Mouse (Mus musculus) liver, embryonic 14.5 days (tissue): ENCODE measurements at regions not wholly inside any gene's neighbourhood (a gene's known extent, or its start where the extent isn't known, plus 50 kb on each side); places are given as distances from the start of the nearest gene placed in this dataset.

Experiments
- ATAC-seq: fragments of 200-750 bp; cut with Nextera tagmentation; 2 replicates; pipeline ENCODE4 v1.8.0; 2017; ENCODE audit warnings: moderate number of reproducible peaks, mild to moderate bottlenecking, moderate library complexity; ENCODE audit not compliant: insufficient read depth
- DNase-seq, 3 experiments: peaks; one replicate each; pipeline ENCODE4 v3.0.0-alpha.2; 2012 to 2013; ENCODE audit warnings: low read depth in 3 of 3, low spot score in 3 of 3
- H3K27ac ChIP-seq: fragments of 300-500 bp; sonication (generic); 2 replicates; pipeline ENCODE4 v1.5.1; 2014; ENCODE audit warnings: moderate library complexity, mild to moderate bottlenecking, control low read depth, inconsistent platforms
- H3K27me3 ChIP-seq: fragments of 300-500 bp; sonication (generic); 2 replicates; pipeline ENCODE4 v1.6.1; 2014; ENCODE audit warnings: mild to moderate bottlenecking, low read length, moderate library complexity; ENCODE audit not compliant: control insufficient read depth, insufficient read depth
- H3K36me3 ChIP-seq: fragments of 300-500 bp; sonication (generic); replicated peaks from 2 replicates; pipeline ENCODE4 v1.6.1; 2014; ENCODE audit warnings: low read depth; ENCODE audit not compliant: control insufficient read depth, insufficient read depth
- H3K4me1 ChIP-seq, 2 experiments: fragments of 200-500 bp in 1 of 2; fragments of 300-500 bp in 1 of 2; sonication (generic) in 1 of 2; replicated peaks; 2 replicates each; pipeline ENCODE4 v1.6.1; 2012 to 2014; ENCODE audit warnings: antibody characterized with exemption in 1 of 2, inconsistent platforms in 1 of 2, low read length in 1 of 2; ENCODE audit not compliant: control insufficient read depth in 2 of 2, insufficient read depth in 2 of 2
- H3K4me2 ChIP-seq: fragments of 300-500 bp; sonication (generic); 2 replicates; pipeline ENCODE4 v1.6.1; 2014; ENCODE audit warnings: low read depth, mild to moderate bottlenecking, control low read depth, moderate library complexity
- H3K4me3 ChIP-seq, 2 experiments: fragments of 200-500 bp in 1 of 2; fragments of 300-500 bp in 1 of 2; sonication (generic) in 1 of 2; 2 replicates each; pipeline ENCODE4 v1.5.1; 2012 to 2014; ENCODE audit warnings: low read depth in 2 of 2, low read length in 2 of 2, mild to moderate bottlenecking in 2 of 2, control low read depth in 1 of 2, inconsistent platforms in 1 of 2, moderate library complexity in 1 of 2; ENCODE audit not compliant: insufficient read depth in 1 of 2
- H3K9ac ChIP-seq: fragments of 300-500 bp; sonication (generic); replicated peaks from 2 replicates; pipeline ENCODE4 v1.6.1; 2014; ENCODE audit warnings: mild to moderate bottlenecking, control low read depth, moderate library complexity
- H3K9me3 ChIP-seq: fragments of 300-500 bp; sonication (generic); 2 replicates; pipeline ENCODE4 v1.6.1; 2016; ENCODE audit warnings: low read length, mixed read lengths; ENCODE audit not compliant: control insufficient read depth
- CTCF ChIP-seq: IDR thresholded peaks from 2 replicates; pipeline ENCODE4 v1.5.1; 2016; ENCODE audit warnings: antibody characterized with exemption, low read depth, control low read depth
- EP300 ChIP-seq: IDR thresholded peaks from 2 replicates; pipeline ENCODE4 v1.6.1; 2016; ENCODE audit warnings: antibody characterized with exemption, low read depth
- WGBS: fragments of 180-500 bp; shearing (Covaris S2); extraction: QIAGEN DNeasy Blood & Tissue Kit; methylation state at CpG from one replicate; pipeline ENCODE4 v1.1.7; 2014; ENCODE audit not compliant: insufficient replicate concordance; 5-methylcytosine and 5-hydroxymethylcytosine counted together

DNA sequence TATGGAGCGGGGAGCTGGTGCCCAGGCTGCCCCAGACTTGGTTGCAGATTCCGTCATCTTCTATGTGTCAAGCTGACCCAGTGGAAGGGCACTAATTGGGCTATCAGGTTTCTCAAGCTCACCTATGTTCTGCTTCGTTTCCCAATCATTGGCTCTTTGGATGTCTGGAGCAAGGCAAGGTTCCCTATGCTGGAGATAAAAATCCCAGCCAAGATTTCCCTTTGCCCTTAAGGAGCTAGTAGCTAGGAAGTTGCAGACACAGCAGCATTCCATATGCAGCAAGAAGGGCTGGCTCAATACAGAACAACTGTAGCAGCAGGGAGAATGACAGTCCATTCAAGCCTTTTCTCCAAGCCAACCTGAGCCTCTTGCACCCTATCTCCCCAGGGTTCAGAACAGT lies 159.2 kb upstream of the Zfp706 start:
- no peak for DNase-seq
- Histone ChIP-seq H3K27me3 (no peaks in the 10 kb centered on the region), H3K4me3 (no peak overlapping the region), H3K36me3 (no peaks in the 10 kb centered on the region), H3K9ac (no peak overlapping the region), H3K9me3 (no peaks in the 10 kb centered on the region), H3K27ac (no peak overlapping the region), H3K4me2 (no peak overlapping the region), H3K4me1 (no peaks in the 10 kb centered on the region)
- TF ChIP-seq CTCF (no peak), EP300 (no peak)
- no peak for ATAC-seq
- 47% methylated on average over 3 of the region's 3 CpGs for WGBS

DNA sequence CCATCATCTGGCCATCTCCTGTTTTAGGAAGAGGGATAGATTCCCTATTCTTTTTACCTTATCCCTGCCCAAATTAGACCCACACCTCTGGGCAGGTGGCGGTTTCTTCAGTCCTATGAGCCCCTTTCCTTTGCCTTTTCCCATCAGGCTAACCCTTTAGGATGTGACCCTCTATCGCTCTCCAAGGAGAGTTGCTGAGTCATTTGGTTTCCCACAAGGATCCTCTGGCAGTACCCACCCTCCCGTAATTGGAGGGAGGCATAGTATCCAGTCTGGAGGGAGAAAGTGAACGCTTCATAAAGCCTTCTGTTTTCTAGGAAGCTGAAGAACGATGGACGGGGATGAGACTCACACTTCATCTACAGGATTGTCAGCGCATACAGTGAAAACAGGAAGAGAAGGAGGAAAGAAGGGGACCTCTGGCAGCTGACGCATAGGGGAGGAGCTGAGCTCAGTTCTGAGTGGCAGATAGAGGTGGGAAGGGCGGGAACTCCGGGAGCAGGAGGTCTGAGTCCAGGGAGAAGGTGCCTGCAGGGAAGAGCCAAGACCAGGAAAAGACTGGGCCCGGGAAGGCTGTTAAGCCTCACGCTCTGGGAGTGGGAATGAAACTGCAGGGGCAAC lies 158.4 kb upstream of the Zfp706 start:
- Histone ChIP-seq H3K27ac (no peak overlapping the region), H3K36me3 (no peaks in the 10 kb centered on the region), H3K9me3 (no peaks in the 10 kb centered on the region), H3K4me2 (no peak overlapping the region), H3K4me3 (no peak overlapping the region), H3K4me1 (no peaks in the 10 kb centered on the region), H3K9ac (no peak overlapping the region), H3K27me3 (no peaks in the 10 kb centered on the region)
- TF ChIP-seq EP300 (no peak), CTCF (no peak)
- no peak for ATAC-seq
- no peak for DNase-seq
- 6% methylated on average over 12 of the region's 12 CpGs for WGBS

- 46% methylated on average over 2 of the region's 2 CpGs for WGBS
- no peak for DNase-seq
- no peak overlapping the region for H3K4me2 ChIP-seq
- no peak overlapping the region for H3K9ac ChIP-seq
- H3K36me3 ChIP-seq: no peaks in the 10 kb centered on the region
- no peaks in the 10 kb centered on the region for H3K4me1 ChIP-seq
- no peak overlapping the region for H3K27ac ChIP-seq
- no peaks in the 10 kb centered on the region for H3K27me3 ChIP-seq
- TF ChIP-seq EP300 (no peak), CTCF (no peak)
- no peaks in the 10 kb centered on the region for H3K9me3 ChIP-seq
- no peak overlapping the region for H3K4me3 ChIP-seq
- ATAC-seq: no peak
These were observed 157.6 kb upstream of the Zfp706 start for GRCm38 (mm10) chr15:37165216-37165615.

DNA sequence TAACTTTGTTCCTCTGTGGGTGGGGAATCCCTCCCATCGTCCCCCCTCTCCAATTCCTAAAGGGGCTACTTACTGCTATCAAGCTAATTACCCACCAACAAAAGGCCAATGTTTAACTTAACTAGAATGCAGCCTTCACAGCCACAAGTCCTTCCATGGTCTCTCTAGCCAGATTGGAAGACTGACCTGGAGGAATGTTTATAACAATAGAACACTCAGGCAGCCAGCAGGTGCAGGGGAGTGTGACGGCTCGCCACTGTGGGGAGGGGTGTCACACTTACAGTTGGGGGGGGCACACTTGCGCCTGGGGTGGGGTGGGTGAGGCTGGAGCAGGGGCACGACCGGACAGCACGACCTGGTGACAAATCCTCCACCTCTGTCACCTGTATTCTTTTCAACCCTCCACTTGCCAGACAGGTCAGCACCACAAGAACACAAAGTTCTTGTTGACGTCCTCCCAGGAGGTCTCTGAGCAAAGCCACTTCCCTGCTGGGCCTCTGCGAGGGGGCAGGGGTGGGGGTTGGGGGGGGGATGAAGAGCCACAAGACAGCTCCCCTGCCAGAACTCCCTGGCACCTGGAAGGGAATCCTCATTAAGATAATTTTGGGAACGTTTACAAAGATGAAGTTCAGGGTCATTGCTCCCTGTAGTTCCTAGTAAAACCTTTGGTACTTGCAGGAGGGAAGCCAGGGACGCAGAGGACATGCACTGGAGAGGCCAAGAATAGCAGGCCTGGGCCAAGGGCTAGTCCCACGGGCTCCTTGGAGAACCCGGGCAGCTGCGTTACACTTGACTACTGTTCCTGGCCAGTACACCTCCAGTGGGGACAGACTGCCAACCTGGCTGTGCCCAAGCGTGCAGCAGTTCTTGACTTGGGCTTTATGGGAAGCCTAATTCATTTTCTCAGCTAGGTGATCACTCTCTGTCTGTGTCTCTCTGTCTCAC lies 156.9 kb upstream of the Zfp706 start:
- Histone ChIP-seq H3K9me3 (no peaks in the 10 kb centered on the region), H3K27me3 (no peaks in the 10 kb centered on the region), H3K4me3 (no peak overlapping the region), H3K27ac (no peak overlapping the region), H3K9ac (no peak overlapping the region), H3K36me3 (no peaks in the 10 kb centered on the region), H3K4me2 (no peak overlapping the region), H3K4me1 (no peaks in the 10 kb centered on the region)
- 40% methylated on average over 15 of the region's 15 CpGs for WGBS
- DNase-seq: no peak
- TF ChIP-seq CTCF (no peak), EP300 (no peak)
- ATAC-seq: no peak

DNA sequence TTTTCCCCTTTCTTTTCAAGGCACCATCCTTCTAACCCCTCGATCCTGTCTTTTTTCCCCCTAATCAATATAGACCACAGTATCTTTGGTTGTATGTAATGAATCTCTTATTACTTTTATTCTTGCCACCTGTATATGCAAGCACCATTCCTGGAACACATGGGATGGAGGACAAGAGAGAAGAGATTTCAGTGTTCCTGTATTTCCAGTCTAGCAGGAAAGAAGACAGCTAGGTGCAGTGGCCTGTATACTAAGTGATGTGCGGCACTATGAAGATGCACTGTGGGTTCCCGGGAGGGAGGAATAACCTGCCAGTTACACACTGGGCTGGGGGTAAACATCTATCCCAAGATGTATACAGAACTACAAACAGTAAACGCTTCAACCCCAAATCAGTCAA lies 152.4 kb upstream of the Zfp706 start:
- no peaks in the 10 kb centered on the region for H3K9me3 ChIP-seq
- no peaks in the 10 kb centered on the region for H3K27me3 ChIP-seq
- no peak overlapping the region for H3K4me2 ChIP-seq
- H3K27ac ChIP-seq: no peak overlapping the region
- DNase-seq (no peak), ATAC-seq (no peak)
- H3K9ac ChIP-seq: no peak overlapping the region
- H3K36me3 ChIP-seq: no peaks in the 10 kb centered on the region
- 55% methylated on average over 4 of the region's 4 CpGs for WGBS
- no peak for TF ChIP-seq CTCF
- no peak for TF ChIP-seq EP300
- no peak overlapping the region for H3K4me3 ChIP-seq
- H3K4me1 ChIP-seq: no peaks in the 10 kb centered on the region
